Mouse (Mus musculus) kidney, embryonic 14.5 days (tissue): ENCODE data around the gene Rnf39. TPM values are rescaled to one million over a fixed set of nuclear protein-coding genes. Genes with fewer than 3 reads are reported as not detected.

Source experiments
- ATAC-seq: fragments of 200-750 bp; cut with Nextera tagmentation; 2 replicates; pipeline ENCODE4 v1.8.0; 2017; ENCODE audit warnings: moderate number of reproducible peaks, mild to moderate bottlenecking, moderate TSS enrichment, moderate library complexity; ENCODE audit not compliant: low FRiP score, low TSS enrichment
- H3K27ac ChIP-seq: fragments of 300-500 bp; sonication (generic); 2 replicates; pipeline ENCODE4 v1.5.1; 2014; ENCODE audit warnings: low read depth, mild to moderate bottlenecking, low read length, moderate library complexity, mixed read lengths
- H3K27me3 ChIP-seq: fragments of 300-500 bp; sonication (generic); 2 replicates; pipeline ENCODE4 v1.6.1; 2014; ENCODE audit warnings: mild to moderate bottlenecking, low read length; ENCODE audit not compliant: control insufficient read depth, insufficient read depth
- H3K36me3 ChIP-seq: fragments of 300-500 bp; sonication (generic); 2 replicates; pipeline ENCODE4 v1.6.1; 2014; ENCODE audit warnings: low read length, mixed read lengths; ENCODE audit not compliant: control insufficient read depth, insufficient read depth
- H3K4me1 ChIP-seq: fragments of 300-500 bp; sonication (generic); 2 replicates; pipeline ENCODE4 v1.6.1; 2014; ENCODE audit warnings: low read length, mixed read lengths; ENCODE audit not compliant: control insufficient read depth, insufficient read depth
- H3K4me2 ChIP-seq: fragments of 300-500 bp; sonication (generic); replicated peaks from 2 replicates; pipeline ENCODE4 v1.6.1; 2014; ENCODE audit warnings: low read depth, mild to moderate bottlenecking, low read length
- H3K4me3 ChIP-seq: fragments of 300-500 bp; sonication (generic); 2 replicates; pipeline ENCODE4 v1.5.1; 2014; ENCODE audit warnings: mild to moderate bottlenecking, low read length
- H3K9ac ChIP-seq: fragments of 300-500 bp; sonication (generic); 2 replicates; pipeline ENCODE4 v1.6.1; 2014; ENCODE audit warnings: low read depth, mild to moderate bottlenecking, low read length, moderate library complexity
- H3K9me3 ChIP-seq: fragments of 300-500 bp; sonication (generic); 2 replicates; pipeline ENCODE4 v1.6.1; 2016; ENCODE audit warnings: low read length; ENCODE audit not compliant: control insufficient read depth
- WGBS: fragments of 180-500 bp; shearing (Covaris S2); extraction: QIAGEN DNeasy Blood & Tissue Kit; methylation state at CpG from one replicate; pipeline ENCODE4 v1.1.7; 2014; 5-methylcytosine and 5-hydroxymethylcytosine counted together
- polyA plus RNA-seq: library from polyadenylated mRNA; unstranded; fragments of >200 nt; fragmentation: Nextera tagmentation; extraction: Ambion mirVana; gene quantifications from 2 replicates; pipeline ENCODE4 v1.2.1, GENCODE M21; 2014

Gene Rnf39
- polyA plus RNA-seq, 1 experiment from 2014 or later, result 0.22 TPM

- H3K9me3 ChIP-seq, result no peaks in the 10 kb centered on the region
- peaks cover 40% of the 10 kb centered on the region for H3K27me3 ChIP-seq
- H3K36me3 ChIP-seq, result peaks cover 8% of the 10 kb centered on the region; the same call in 1 of the 2 replicates
- no peak overlapping the region for H3K27ac ChIP-seq
- peak; percentile 41 for ATAC-seq
- peak overlapping the region; percentile 62 for H3K9ac ChIP-seq
- peaks cover 11% of the 10 kb centered on the region for H3K4me1 ChIP-seq
- peak overlapping the region; percentile 96 for H3K4me2 ChIP-seq
- peak overlapping the region; percentile 47 for H3K4me3 ChIP-seq
- WGBS, result 2% methylated on average over 55 of the region's 62 CpGs
These were observed 4.5 kb downstream of the Rnf39 start for GRCm38 (mm10) chr17:36947051-36947819.

GRCm38 (mm10) chr17:36948286-36948685, 5.6 kb downstream of the Rnf39 start:
- no peak for ATAC-seq
- Histone ChIP-seq H3K36me3 (peaks cover 8% of the 10 kb centered on the region; the same call in 1 of the 2 replicates), H3K4me1 (peaks cover 9% of the 10 kb centered on the region; the same call in 1 of the 2 replicates), H3K27ac (no peak overlapping the region), H3K4me3 (no peak overlapping the region), H3K9ac (no peak overlapping the region), H3K9me3 (no peaks in the 10 kb centered on the region), H3K4me2 (no peak overlapping the region), H3K27me3 (peaks cover 30% of the 10 kb centered on the region)
- 92% methylated on average over 1 of the region's 1 CpGs for WGBS

GRCm38 (mm10) chr17:36949265-36949664, 6.5 kb downstream of the Rnf39 start:
- whole genome bisulfite sequencing, result 93% methylated on average over 8 of the region's 8 CpGs
- no peak overlapping the region for H3K4me2 ChIP-seq
- ATAC-seq, result no peak

GRCm38 (mm10) chr17:36950981-36951947, 8.5 kb downstream of the Rnf39 start, which contains the start of gene Ppp1r11:
Ppp1r11 (minus strand) TSS chr17:36951741.
- H3K27me3 ChIP-seq, result peaks cover 3% of the 10 kb centered on the region; the same call in 1 of the 2 replicates
- peak within 1 kb of the TSS; percentile 64 for H3K9ac ChIP-seq
- WGBS, result 2% methylated on average over 36 of the region's 36 CpGs
- H3K4me1 ChIP-seq, result peaks cover 9% of the 10 kb centered on the region; the same call in 1 of the 2 replicates
- H3K9me3 ChIP-seq, result no peaks in the 10 kb centered on the region
- H3K36me3 ChIP-seq, result peaks cover 21% of the 10 kb centered on the region; the same call in 1 of the 2 replicates
- peak within 1 kb of the TSS; percentile 61 for H3K4me3 ChIP-seq
- ATAC-seq, result peak; percentile 97
- peak within 1 kb of the TSS; percentile 54 for H3K4me2 ChIP-seq
- 0 out of 2 replicates have a peak within 1 kb of the TSS, but pooled peaks have one; percentile 8 for H3K27ac ChIP-seq

More at GRCm38 (mm10) chr17:36949265-36949664, 6.5 kb downstream of the Rnf39 start:
- H3K27ac ChIP-seq, result no peak overlapping the region
- H3K4me3 ChIP-seq, result no peak overlapping the region
- no peaks in the 10 kb centered on the region for H3K9me3 ChIP-seq
- peaks cover 8% of the 10 kb centered on the region; the same call in 1 of the 2 replicates for H3K36me3 ChIP-seq
- peaks cover 9% of the 10 kb centered on the region; the same call in 1 of the 2 replicates for H3K4me1 ChIP-seq
- H3K9ac ChIP-seq, result no peak overlapping the region
- peaks cover 23% of the 10 kb centered on the region for H3K27me3 ChIP-seq

GRCm38 (mm10) chr17:36952631-36953030, 9.9 kb downstream of the Rnf39 start:
- ATAC-seq, result no peak
- peaks cover 9% of the 10 kb centered on the region; the same call in 1 of the 2 replicates for H3K4me1 ChIP-seq
- H3K4me2 ChIP-seq, result no peak overlapping the region
- no peak overlapping the region for H3K27ac ChIP-seq
- no peaks in the 10 kb centered on the region for H3K9me3 ChIP-seq
- no peak overlapping the region for H3K9ac ChIP-seq
- H3K4me3 ChIP-seq, result no peak overlapping the region
- H3K27me3 ChIP-seq, result no peaks in the 10 kb centered on the region
- peaks cover 27% of the 10 kb centered on the region for H3K36me3 ChIP-seq
- 100% methylated on average over 2 of the region's 2 CpGs for WGBS

- no peak overlapping the region for H3K4me2 ChIP-seq
- no peak overlapping the region for H3K9ac ChIP-seq
- no peaks in the 10 kb centered on the region for H3K27me3 ChIP-seq
- H3K36me3 ChIP-seq, result peaks cover 27% of the 10 kb centered on the region
- whole genome bisulfite sequencing, result 82% methylated on average over 1 of the region's 1 CpGs
- no peak for ATAC-seq
- H3K4me3 ChIP-seq, result no peak overlapping the region
- peaks cover 11% of the 10 kb centered on the region; the same call in 1 of the 2 replicates for H3K4me1 ChIP-seq
- no peak overlapping the region for H3K27ac ChIP-seq
- H3K9me3 ChIP-seq, result no peaks in the 10 kb centered on the region
These were observed 10.3 kb downstream of the Rnf39 start for GRCm38 (mm10) chr17:36953062-36953461.

- Histone ChIP-seq H3K9me3 (no peaks in the 10 kb centered on the region), H3K4me2 (peak within 1 kb of the TSS; percentile 65), H3K27me3 (no peaks in the 10 kb centered on the region), H3K4me1 (0 out of 2 replicates have a peak, but pooled peaks cover 5% of the 10 kb centered on the region), H3K36me3 (peaks cover 20% of the 10 kb centered on the region), H3K9ac (peak within 1 kb of the TSS; percentile 55), H3K27ac (peak within 1 kb of the TSS; percentile 64; the same call in 1 of the 2 replicates), H3K4me3 (peak within 1 kb of the TSS; percentile 51)
- under 1% methylated on average over 46 of the region's 46 CpGs for WGBS
- peak; percentile 97 for ATAC-seq
These were observed 15.5 kb downstream of the Rnf39 start, which contains the start of the genes Znrd1 and Znrd1as for GRCm38 (mm10) chr17:36957999-36958743. Znrd1 (minus strand) TSS chr17:36958559. Znrd1as (plus strand) TSS chr17:36958592.

- Histone ChIP-seq H3K4me2 (peak overlapping the region; percentile 65), H3K9me3 (no peaks in the 10 kb centered on the region), H3K27me3 (no peaks in the 10 kb centered on the region), H3K9ac (peak overlapping the region; percentile 55), H3K4me3 (peak overlapping the region; percentile 51), H3K36me3 (peaks cover 20% of the 10 kb centered on the region), H3K27ac (peak overlapping the region; percentile 10; the same call in 1 of the 2 replicates), H3K4me1 (0 out of 2 replicates have a peak, but pooled peaks cover 5% of the 10 kb centered on the region)
- WGBS, result 8% methylated on average over 12 of the region's 12 CpGs
- ATAC-seq, result no peak; the same call in 1 of the 2 replicates
These were observed 16.2 kb downstream of the Rnf39 start for GRCm38 (mm10) chr17:36958884-36959283.
